Mouse (Mus musculus) mouse trophoblast stem cell (cell line): ENCODE data around the gene Trim68.
"Not testable (repeated sequence)": the region's sequence is repeated elsewhere in the genome, so short reads cannot be mapped to it uniquely, and the experiment has no call there.

Experiments used
- in situ Hi-C, 2 experiments: fragments of 300-500 bp; cut with MseI, MboI; formaldehyde crosslinking; loops; 2 replicates in 1 of 2; 3 replicates in 1 of 2; pipeline ENCODE4 v1.15.1; 2025

Trim68 gene

GRCm38 (mm10) chr7:102686944-102687501 is at the start of gene Trim68:
TSS of gene Trim68 (minus strand) at chr7:102687327.
- in situ Hi-C loops, result no loop called here

- in situ Hi-C loops, result no loop called here
These were observed 46.7 kb upstream of the Trim68 start for GRCm38 (mm10) chr7:102733793-102734192.

GRCm38 (mm10) chr7:102727391-102727790 is 40.3 kb upstream of the Trim68 start, which contains the start of gene Olfr559:
TSS of gene Olfr559 (minus strand) at chr7:102727491.
- in situ Hi-C loops, result no loop called here

GRCm38 (mm10) chr7:102718970-102719369 is 31.8 kb upstream of the Trim68 start, which contains the start of gene Olfr33:
TSS of gene Olfr33 (minus strand) at chr7:102719070.
- in situ Hi-C loops, result no loop called here

GRCm38 (mm10) chr7:102701915-102702314 is 14.8 kb upstream of the Trim68 start, which contains the start of gene Olfr558:
TSS of gene Olfr558 (plus strand) at chr7:102702215.
- in situ Hi-C loops, result no loop called here

GRCm38 (mm10) chr7:102698461-102698860 is 11.3 kb upstream of the Trim68 start:
- in situ Hi-C loops, result loop anchor here (10.0 kb wide), 1 partner anchor 216 kb away; the partner anchor contains the start of gene Olfr571 (in 2 of the 2)

- in situ Hi-C loops, result loop anchor here (10.0 kb wide), 1 partner anchor 219 kb away; the partner anchor contains the start of gene Olfr571 (in 2 of the 2)
These were observed 8.4 kb upstream of the Trim68 start, which contains the start of gene Olfr557 for GRCm38 (mm10) chr7:102695358-102696125. TSS of gene Olfr557 (plus strand) at chr7:102695910.

- in situ Hi-C loops, result no loop called here
These were observed 5.2 kb downstream of the Trim68 start for GRCm38 (mm10) chr7:102681916-102682315.

GRCm38 (mm10) chr7:102676225-102676624 is 10.9 kb downstream of the Trim68 start:
- in situ Hi-C loops, result no loop called here

GRCm38 (mm10) chr7:102665378-102665777 is 21.7 kb downstream of the Trim68 start:
- in situ Hi-C loops, result loop anchor here in 1 of 2 experiments (10.0 kb wide), 1 partner anchor 249 kb away; the partner anchor contains the start of gene Olfr571

GRCm38 (mm10) chr7:102664599-102664998 is 22.5 kb downstream of the Trim68 start, which contains the start of gene Olfr556:
TSS of gene Olfr556 (plus strand) at chr7:102664899.
- in situ Hi-C loops, result loop anchor here in 1 of 2 experiments (10.0 kb wide), 1 partner anchor 250 kb away; the partner anchor contains the start of gene Olfr571

GRCm38 (mm10) chr7:102658523-102658922 is 28.6 kb downstream of the Trim68 start, which contains the start of gene Olfr555:
TSS of gene Olfr555 (plus strand) at chr7:102658823.
- in situ Hi-C loops, result no loop called here

GRCm38 (mm10) chr7:102644945-102645344 is 42.2 kb downstream of the Trim68 start:
- in situ Hi-C loops, result not testable (repeated sequence)

- in situ Hi-C loops, result loop anchor here (5.0 to 10.0 kb wide), 2 partner anchors 123 to 126 kb away; no protein-coding TSS in a partner anchor
These were observed 49.0 kb downstream of the Trim68 start, which contains the start of gene Olfr554 for GRCm38 (mm10) chr7:102638132-102638531. TSS of gene Olfr554 (plus strand) at chr7:102638432.

GRCm38 (mm10) chr7:102636665-102637064 is 50.5 kb downstream of the Trim68 start:
- in situ Hi-C loops, result loop anchor here (5.0 to 10.0 kb wide), 2 partner anchors 122 to 124 kb away; no protein-coding TSS in a partner anchor
